Mouse (Mus musculus): ENCODE measurements at regions not wholly inside any gene's neighbourhood (a gene's known extent, or its start where the extent isn't known, plus 50 kb on each side); places are given as distances from the start of the nearest gene placed in this dataset.

- no peak overlapping the region for H3K4me2 ChIP-seq (replicated peaks; ENCODE audit: low read depth, low read length)
- peaks cover 3% of the 10 kb centered on the region; the same call in 1 of the 2 replicates for H3K9me3 ChIP-seq (ENCODE audit: low read length)
- no peaks in the 10 kb centered on the region for H3K4me1 ChIP-seq (ENCODE audit: insufficient read depth, low read length)
- no peak overlapping the region for H3K27ac ChIP-seq (ENCODE audit: low read length)
- H3K27me3 ChIP-seq (ENCODE audit: insufficient read depth, low read length): no peaks in the 10 kb centered on the region
- no peak overlapping the region for H3K4me3 ChIP-seq (ENCODE audit: low read length)
- ATAC-seq (ENCODE audit: low FRiP score, low TSS enrichment): no peak
- no peaks in the 10 kb centered on the region for H3K36me3 ChIP-seq (ENCODE audit: insufficient read depth, low read length)
- H3K9ac ChIP-seq (replicated peaks; ENCODE audit: low read length): no peak overlapping the region
Measured at GRCm38 (mm10) chr2:15157622-15158021, 102.8 kb upstream of the Nsun6 start.

GRCm38 (mm10) chr2:15150823-15151222, 96.0 kb upstream of the Nsun6 start:
- no peaks in the 10 kb centered on the region for H3K36me3 ChIP-seq (ENCODE audit: insufficient read depth, low read length)
- no peaks in the 10 kb centered on the region for H3K9me3 ChIP-seq (ENCODE audit: low read length)
- no peaks in the 10 kb centered on the region for H3K27me3 ChIP-seq (ENCODE audit: insufficient read depth, low read length)
- no peak overlapping the region for H3K9ac ChIP-seq (replicated peaks; ENCODE audit: low read length)
- 90% methylated on average over 1 of the region's 1 CpGs for WGBS
- H3K27ac ChIP-seq (ENCODE audit: low read length): no peak overlapping the region
- no peak overlapping the region for H3K4me3 ChIP-seq (ENCODE audit: low read length)
- H3K4me2 ChIP-seq (replicated peaks; ENCODE audit: low read depth, low read length): no peak overlapping the region
- no peaks in the 10 kb centered on the region for H3K4me1 ChIP-seq (ENCODE audit: insufficient read depth, low read length)
- ATAC-seq (ENCODE audit: low FRiP score, low TSS enrichment): no peak

GRCm38 (mm10) chr2:15148381-15148780, 93.5 kb upstream of the Nsun6 start:
- Histone ChIP-seq H3K4me3 (ENCODE audit: low read length) (no peak overlapping the region), H3K9me3 (ENCODE audit: low read length) (no peaks in the 10 kb centered on the region), H3K4me2 (replicated peaks; ENCODE audit: low read depth, low read length) (no peak overlapping the region), H3K36me3 (ENCODE audit: insufficient read depth, low read length) (no peaks in the 10 kb centered on the region), H3K4me1 (ENCODE audit: insufficient read depth, low read length) (no peaks in the 10 kb centered on the region), H3K27ac (ENCODE audit: low read length) (no peak overlapping the region), H3K27me3 (ENCODE audit: insufficient read depth, low read length) (no peaks in the 10 kb centered on the region), H3K9ac (replicated peaks; ENCODE audit: low read length) (no peak overlapping the region)
- no peak for ATAC-seq (ENCODE audit: low FRiP score, low TSS enrichment)
- 91% methylated on average over 1 of the region's 1 CpGs for WGBS

- Histone ChIP-seq H3K27ac (ENCODE audit: low read length) (no peak overlapping the region), H3K27me3 (ENCODE audit: insufficient read depth, low read length) (no peaks in the 10 kb centered on the region), H3K4me3 (ENCODE audit: low read length) (no peak overlapping the region), H3K4me2 (replicated peaks; ENCODE audit: low read depth, low read length) (no peak overlapping the region), H3K9ac (replicated peaks; ENCODE audit: low read length) (no peak overlapping the region), H3K4me1 (ENCODE audit: insufficient read depth, low read length) (no peaks in the 10 kb centered on the region), H3K36me3 (ENCODE audit: insufficient read depth, low read length) (no peaks in the 10 kb centered on the region), H3K9me3 (ENCODE audit: low read length) (no peaks in the 10 kb centered on the region)
- no peak for ATAC-seq (ENCODE audit: low FRiP score, low TSS enrichment)
Measured at GRCm38 (mm10) chr2:15146986-15147385, 92.1 kb upstream of the Nsun6 start.

GRCm38 (mm10) chr2:15146414-15146813, 91.5 kb upstream of the Nsun6 start:
- Histone ChIP-seq H3K36me3 (ENCODE audit: insufficient read depth, low read length) (no peaks in the 10 kb centered on the region), H3K9ac (replicated peaks; ENCODE audit: low read length) (no peak overlapping the region), H3K4me3 (ENCODE audit: low read length) (no peak overlapping the region), H3K9me3 (ENCODE audit: low read length) (no peaks in the 10 kb centered on the region), H3K4me2 (replicated peaks; ENCODE audit: low read depth, low read length) (no peak overlapping the region), H3K27me3 (ENCODE audit: insufficient read depth, low read length) (no peaks in the 10 kb centered on the region), H3K27ac (ENCODE audit: low read length) (no peak overlapping the region), H3K4me1 (ENCODE audit: insufficient read depth, low read length) (no peaks in the 10 kb centered on the region)
- whole genome bisulfite sequencing: 78% methylated on average over 1 of the region's 1 CpGs
- ATAC-seq (ENCODE audit: low FRiP score, low TSS enrichment): no peak

- H3K4me2 ChIP-seq (replicated peaks; ENCODE audit: low read depth, low read length): no peak overlapping the region
- no peak overlapping the region for H3K27ac ChIP-seq (ENCODE audit: low read length)
- no peaks in the 10 kb centered on the region for H3K9me3 ChIP-seq (ENCODE audit: low read length)
- H3K27me3 ChIP-seq (ENCODE audit: insufficient read depth, low read length): no peaks in the 10 kb centered on the region
- 86% methylated on average over 2 of the region's 2 CpGs for WGBS
- H3K4me3 ChIP-seq (ENCODE audit: low read length): no peak overlapping the region
- no peak for ATAC-seq (ENCODE audit: low FRiP score, low TSS enrichment)
- H3K36me3 ChIP-seq (ENCODE audit: insufficient read depth, low read length): no peaks in the 10 kb centered on the region
- no peak overlapping the region for H3K9ac ChIP-seq (replicated peaks; ENCODE audit: low read length)
- H3K4me1 ChIP-seq (ENCODE audit: insufficient read depth, low read length): no peaks in the 10 kb centered on the region
Measured at GRCm38 (mm10) chr2:15144781-15145180, 89.9 kb upstream of the Nsun6 start.

- Histone ChIP-seq H3K27me3 (ENCODE audit: insufficient read depth, low read length) (no peaks in the 10 kb centered on the region), H3K9ac (replicated peaks; ENCODE audit: low read length) (no peak overlapping the region)
Measured at GRCm38 (mm10) chr2:15139877-15140276, 85.0 kb upstream of the Nsun6 start.

More at GRCm38 (mm10) chr2:15139877-15140276, 85.0 kb upstream of the Nsun6 start:
- Histone ChIP-seq H3K36me3 (ENCODE audit: insufficient read depth, low read length) (no peaks in the 10 kb centered on the region), H3K9me3 (ENCODE audit: low read length) (no peaks in the 10 kb centered on the region), H3K27ac (ENCODE audit: low read length) (no peak overlapping the region), H3K4me2 (replicated peaks; ENCODE audit: low read depth, low read length) (no peak overlapping the region), H3K4me1 (ENCODE audit: insufficient read depth, low read length) (no peaks in the 10 kb centered on the region), H3K4me3 (ENCODE audit: low read length) (no peak overlapping the region)
- no peak for ATAC-seq (ENCODE audit: low FRiP score, low TSS enrichment)
- WGBS: 75% methylated on average over 2 of the region's 2 CpGs

All from kidney, embryonic 16.5 days (tissue).